Mouse (Mus musculus): Measurements from ENCODE around the gene 4931409K22Rik.
A peak's percentile ranks its signal among the peaks of the same experiment; 100 is the strongest.
"Not testable (repeated sequence)": the region's sequence is repeated elsewhere in the genome, so short reads cannot be mapped to it uniquely, and the experiment has no call there.

4931409K22Rik gene

DNA sequence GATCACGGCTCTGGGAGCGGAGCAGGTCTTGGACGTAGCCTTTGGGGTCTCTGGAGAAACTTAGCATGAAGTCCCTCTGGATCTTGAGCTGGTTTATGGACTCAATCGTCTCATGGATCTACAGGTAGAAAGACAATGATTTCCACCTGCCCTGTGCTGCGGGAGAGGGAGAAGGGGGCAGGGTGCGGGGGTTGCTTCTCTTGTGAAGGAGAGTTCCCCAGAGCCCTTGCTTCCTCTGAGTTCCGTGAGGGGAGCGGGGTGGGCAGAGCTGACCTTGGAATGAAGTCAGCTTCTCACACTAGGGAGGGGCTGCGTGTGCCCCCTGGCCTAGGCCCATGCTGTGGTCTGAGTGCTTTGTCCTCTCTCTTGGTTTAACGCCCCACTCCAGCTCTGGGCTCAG, 36.6 kb upstream of the 4931409K22Rik start:
- DNase-seq = no peak

DNA sequence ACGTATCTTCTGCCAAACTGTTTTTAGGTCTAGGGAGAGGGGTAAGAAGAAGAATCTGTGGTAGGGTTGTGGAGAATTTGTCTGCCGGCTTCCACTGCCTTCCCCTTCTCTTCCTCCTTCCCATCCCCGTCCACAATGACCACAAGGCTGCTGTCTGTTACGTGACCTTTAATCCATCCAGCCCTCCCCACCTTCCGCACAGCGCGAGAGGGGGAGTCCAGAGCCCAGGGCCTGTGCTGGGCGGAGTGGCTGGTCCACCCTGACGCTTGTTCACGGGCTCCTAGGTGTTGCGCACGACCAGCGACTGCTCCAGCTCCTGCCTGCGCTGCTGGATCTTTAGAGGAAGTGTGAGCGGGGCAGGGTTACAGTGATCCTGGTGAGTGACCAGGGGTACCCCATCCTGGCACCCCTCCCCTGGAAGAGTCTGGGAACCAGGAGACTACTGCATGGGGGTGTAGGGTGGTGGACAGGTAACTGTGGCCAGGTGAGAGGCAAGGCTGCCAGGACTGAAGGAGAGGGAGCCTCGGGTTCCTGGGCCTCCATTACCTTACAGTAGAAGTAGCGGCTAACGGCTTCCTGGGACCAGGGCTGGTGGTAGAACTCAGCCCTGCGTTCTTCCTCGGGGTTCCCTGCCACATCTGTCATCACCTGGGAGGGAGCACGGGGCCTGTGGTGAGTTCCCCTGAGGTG, 36.0 kb upstream of the 4931409K22Rik start:
- peak in 1 of 2 experiments; percentile 22 for DNase-seq

DNA sequence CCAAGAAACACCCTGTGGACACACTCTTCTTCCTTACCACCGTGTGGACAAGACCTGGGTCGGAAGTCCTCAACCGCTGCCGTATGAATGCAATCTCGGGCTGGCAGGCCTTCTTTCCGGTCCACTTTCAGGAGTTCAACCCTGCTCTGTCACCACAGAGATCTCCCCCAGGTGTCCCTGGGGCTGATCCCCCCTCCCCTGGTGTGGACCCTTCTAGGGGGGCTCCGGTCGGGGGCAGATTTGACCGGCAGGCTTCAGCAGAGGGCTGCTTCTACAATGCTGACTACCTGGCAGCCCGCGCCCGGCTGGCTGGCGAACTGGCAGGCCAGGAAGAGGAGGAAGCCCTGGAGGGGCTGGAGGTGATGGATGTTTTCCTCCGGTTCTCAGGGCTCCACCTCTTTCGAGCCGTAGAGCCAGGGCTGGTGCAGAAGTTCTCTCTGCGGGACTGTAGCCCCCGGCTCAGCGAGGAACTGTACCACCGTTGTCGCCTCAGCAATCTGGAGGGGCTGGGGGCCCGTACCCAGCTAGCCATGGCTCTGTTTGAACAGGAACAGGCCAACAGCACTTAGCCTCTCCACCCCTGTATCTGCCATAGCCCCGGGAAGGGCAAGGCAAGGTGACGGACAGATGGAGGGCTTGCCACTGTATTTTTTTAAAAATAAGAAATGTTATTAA, 35.3 kb upstream of the 4931409K22Rik start:
- DNase-seq = peak in 1 of 2 experiments; percentile 16

DNA sequence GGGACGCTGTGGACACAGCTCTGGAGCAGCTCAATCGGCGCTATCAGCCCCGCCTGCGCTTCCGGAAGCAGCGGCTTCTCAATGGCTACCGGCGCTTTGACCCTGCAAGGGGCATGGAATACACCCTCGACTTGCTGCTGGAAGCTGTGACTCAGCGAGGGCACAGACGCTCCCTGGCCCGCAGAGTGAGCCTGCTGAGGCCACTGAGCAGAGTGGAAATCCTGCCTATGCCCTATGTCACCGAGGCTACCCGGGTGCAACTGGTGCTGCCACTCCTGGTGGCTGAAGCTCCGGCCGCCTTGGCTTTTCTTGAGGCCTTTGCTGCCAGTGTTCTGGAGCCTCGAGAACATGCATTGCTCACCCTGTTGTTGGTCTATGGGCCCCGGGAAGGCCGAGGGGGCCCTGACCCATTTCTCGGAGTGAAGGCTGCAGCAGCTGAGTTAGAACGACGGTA, 34.7 kb upstream of the 4931409K22Rik start:
- peak in 1 of 2 experiments; percentile 26 for DNase-seq

DNA sequence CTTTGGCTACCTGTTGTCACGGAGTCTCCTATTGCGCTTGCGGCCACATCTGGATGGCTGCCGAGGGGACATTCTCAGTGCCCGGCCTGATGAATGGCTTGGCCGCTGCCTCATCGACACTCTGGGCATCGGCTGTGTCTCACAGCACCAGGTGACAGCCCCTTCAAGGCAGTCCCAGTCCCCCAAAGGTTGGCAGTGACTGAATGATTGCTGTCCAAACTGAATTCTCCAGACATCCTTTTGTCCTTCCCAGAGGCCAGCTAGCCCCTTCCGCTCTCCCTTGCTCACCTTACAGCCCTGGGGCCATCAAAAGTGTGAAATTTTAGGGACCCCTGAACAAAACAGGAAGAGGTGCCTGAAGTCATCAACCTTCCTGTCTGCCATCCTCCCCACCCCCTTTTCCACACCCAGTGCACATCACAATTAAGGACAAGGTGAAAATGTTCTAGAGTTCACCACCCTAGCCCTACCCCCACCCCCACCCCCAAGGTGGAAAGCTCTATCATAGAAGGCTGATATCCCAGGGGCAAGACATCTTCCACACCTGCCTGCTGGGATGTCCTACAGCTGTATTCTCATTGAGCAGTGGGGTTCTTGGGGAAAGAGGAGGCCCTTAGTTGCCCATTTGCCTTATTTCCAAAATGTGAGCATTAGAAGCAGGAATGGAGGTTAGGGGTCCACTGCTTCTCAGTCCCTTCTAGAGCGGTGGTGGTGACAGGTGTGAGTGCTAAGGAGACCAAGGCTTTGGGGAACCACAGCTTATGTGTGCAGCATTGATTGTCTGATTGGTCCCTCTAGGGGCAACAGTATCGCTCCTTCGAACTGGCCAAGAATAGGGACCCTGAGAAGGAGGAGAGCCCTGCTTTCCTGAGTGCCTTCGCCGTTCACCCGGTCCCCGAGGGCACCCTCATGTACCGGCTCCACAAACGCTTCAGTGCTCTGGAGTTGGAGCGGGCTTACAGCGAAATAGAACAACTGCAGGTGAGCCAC, 33.2 kb upstream of the 4931409K22Rik start:
- DNase-seq = no peak

DNA sequence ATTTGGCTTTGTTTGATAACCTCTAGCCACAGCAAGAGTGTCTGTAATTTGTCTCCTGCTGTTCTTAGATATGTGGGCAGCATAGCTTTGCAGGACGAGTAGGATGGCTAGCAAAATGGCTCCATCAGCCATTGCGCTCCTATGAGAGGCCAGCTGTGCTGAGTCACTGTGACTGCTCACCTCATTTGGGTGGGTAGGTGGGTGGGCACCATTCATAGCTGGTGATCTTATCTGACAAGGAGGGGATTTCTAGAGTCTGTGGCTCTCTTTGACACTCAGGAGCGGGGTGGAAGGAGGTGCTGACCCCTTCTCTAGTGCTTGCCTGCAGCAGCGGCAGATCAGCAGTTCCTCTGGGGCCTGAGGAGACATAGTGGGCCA, 30.6 kb upstream of the 4931409K22Rik start:
- DNase-seq = peak; percentile 14 to 15

DNA sequence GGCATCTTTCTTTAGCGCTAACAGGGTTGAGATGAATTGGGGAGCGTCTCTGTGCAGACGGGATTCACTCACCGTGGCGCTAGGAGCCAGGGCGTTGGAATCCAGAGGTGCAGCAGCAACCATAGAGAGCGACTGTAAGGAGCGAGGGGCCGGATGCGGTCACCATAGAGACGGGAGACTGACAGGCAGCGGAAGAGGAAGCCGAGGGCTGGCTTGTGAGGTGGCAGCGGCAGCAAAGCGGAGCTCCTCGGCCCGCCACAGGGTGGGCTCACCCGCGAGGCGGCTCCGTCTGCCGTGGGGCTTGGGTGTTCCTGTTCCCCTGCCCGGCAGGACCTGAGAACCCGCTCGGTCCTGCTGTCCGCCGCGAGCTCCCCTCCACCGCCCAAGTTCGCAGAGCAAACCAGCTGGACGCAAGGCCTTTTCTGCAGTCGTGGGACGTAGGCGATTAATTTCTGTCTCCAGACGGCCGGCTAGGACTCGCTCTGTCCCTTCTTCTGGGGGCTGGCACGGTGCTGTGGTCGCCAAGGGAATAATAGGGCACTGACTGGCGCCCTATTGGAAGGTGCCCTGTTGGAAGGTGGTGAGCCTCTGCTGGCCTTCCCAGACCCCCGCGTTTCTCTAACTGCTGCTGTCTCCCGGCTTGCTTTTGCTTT, 30.1 kb upstream of the 4931409K22Rik start, which contains the start of gene Chpf2:
TSS of gene Chpf2 (plus strand) at position 195 of the 653 bp plus-strand sequence.
- DNase-seq = peak; percentile 80 to 89

DNA sequence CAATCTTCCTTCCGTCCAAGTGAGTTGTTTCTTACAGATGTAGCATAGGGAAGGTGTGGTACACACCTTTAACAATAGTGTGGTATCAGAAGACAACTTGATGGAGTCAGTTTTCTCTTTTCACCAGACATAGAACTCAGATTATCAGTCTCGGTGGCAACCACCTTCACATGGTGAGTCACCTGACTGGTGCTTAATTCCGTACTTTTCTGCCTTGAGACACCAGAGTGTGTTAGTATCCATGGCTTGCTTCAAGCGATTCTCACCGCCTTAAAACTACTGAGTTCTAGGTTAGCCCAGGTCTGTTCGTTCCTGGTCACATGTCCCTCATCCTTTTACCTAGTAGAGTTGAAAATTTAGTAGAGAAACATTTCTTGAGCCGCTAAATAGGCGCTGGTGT, 29.5 kb upstream of the 4931409K22Rik start:
- peak in 1 of 2 experiments; percentile 14 for DNase-seq

DNA sequence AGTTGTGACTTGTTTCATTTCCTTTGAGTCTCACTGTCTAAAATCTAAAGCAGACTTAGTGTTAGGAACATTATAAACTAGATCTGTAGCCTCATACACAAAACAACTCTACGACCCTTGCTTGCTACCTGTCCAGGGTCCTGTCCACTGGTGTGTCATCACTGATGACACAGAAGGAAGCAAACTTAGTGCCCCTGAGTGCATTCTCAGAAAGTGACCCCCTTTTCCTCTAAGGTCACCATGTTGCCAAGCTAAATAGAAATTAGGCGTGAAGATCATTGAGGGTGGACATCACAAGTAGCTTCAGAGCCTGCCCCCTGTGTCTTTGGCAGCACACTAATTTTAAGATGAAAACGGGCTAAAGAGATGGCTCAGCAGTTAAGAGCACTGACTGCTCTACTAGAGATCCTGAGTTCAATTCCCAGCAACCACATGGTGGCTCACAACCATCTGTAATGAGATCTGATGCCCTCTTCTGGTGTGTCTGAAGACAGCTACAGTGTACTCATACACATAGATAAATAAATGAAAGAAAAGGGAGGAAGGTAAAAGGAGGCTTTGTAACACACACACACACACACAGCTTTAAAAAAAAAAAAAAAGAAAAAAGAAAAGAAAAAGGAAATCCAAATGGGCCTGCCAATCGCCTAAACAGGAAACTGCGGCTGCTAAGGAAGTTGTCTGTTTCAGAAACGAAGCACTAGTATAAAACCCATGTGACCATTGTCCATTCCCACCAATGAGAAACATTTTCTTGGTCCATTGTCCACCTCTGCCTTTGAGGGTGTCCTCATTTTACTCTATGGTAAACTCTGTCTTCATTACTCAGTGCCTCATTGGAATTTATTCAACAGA, 21.7 kb upstream of the 4931409K22Rik start:
- DNase-seq = no peak

DNA sequence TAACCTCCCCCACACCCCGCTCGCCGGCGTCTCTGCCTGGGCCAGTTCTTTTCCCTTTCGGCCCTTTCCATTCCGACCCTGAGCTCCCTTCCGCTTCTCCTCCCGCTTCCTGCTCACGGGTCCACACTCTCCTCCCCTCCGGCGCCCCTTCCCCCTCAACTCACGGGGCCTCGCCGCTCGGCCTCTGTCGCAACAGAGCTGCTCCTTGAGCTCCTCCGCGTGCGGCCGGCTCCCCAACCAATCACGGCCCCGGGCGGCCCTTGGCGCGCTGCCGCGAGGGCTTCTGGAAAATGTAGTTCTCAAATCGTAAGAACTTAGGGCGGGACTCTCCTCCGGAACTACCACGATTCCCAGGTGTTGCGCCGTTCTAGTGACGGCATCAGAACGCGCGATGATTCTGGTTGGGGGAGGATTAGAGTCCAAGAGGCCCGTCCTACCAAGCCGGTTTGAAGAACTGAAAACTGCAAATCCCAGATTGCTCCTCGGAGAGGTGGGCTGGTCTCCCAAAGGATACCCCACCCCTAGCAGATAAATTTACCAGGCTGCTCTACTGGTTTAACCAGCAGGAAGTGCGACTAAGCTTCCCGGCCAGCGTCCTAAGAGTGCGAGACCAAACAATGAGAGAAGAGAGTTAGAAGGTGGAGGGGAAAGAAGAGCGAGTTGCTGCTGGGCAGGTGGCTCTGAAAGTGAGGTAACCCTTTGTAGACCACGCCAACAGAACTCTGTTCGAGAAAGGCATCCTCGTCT, 20.7 kb upstream of the 4931409K22Rik start, which contains the start of gene Abcf2:
TSS of gene Abcf2 (minus strand) at position 285 of the 747 bp plus-strand sequence.
- DNase-seq = peak; percentile 100

DNA sequence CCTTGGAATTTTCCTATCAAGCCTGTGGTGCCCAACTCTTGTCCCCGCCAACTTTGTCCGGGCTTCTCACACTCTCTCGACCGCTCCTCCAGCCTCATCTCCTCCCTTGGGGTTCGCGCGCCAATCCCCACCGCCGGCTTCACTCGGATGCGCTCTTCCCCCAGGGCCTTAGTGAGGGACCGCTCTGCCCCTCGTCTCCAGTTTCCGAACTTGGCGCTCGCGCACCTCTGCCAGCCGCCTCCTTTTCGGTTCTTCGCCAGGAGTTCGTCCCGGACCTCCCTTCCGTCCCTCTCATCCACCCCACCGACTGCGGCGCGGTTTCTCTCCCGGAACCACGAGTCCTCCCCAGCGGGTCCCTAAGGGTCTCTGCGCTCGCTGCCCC, 20.2 kb upstream of the 4931409K22Rik start:
- no peak for DNase-seq

DNA sequence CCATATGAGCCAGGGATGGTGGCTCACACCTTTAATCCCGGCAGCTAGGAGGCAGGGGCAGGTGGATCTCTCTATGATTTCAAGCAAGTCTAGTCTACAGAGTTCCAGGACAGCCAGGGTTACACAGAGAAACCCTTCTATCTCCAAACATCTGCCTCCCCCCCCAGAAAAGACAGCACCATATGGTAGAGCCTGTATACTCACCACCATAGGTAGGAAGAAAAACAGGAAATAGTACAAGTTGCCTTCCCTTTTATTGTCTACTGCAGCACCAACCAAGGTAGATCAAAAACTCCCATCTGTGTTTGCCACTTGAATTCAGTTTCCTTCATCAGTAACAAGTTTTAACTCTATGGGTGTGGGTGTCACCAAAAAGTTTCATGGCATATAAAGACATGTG, 19.3 kb upstream of the 4931409K22Rik start:
- DNase-seq = no peak

DNA sequence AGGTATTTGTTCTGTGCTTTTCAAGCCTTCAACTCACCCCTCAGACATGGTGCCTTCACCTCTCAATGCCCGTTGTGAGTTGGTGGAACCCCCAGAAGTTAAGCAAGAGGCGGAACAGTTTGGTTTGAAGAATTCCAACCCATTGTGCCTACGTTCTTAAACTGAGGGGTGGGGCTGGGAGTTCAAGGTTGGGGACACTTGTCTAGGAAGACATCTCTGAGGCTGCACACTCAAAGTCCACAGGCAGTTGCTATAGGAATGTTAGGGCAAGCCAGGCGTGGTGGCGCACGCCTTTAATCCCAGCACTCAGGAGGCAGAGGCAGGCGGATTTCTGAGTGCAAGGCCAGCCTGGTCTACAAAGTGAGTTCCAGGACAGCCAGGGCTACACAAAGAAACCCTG, 1.3 kb downstream of the 4931409K22Rik start:
- not testable (repeated sequence) for DNase-seq

DNA sequence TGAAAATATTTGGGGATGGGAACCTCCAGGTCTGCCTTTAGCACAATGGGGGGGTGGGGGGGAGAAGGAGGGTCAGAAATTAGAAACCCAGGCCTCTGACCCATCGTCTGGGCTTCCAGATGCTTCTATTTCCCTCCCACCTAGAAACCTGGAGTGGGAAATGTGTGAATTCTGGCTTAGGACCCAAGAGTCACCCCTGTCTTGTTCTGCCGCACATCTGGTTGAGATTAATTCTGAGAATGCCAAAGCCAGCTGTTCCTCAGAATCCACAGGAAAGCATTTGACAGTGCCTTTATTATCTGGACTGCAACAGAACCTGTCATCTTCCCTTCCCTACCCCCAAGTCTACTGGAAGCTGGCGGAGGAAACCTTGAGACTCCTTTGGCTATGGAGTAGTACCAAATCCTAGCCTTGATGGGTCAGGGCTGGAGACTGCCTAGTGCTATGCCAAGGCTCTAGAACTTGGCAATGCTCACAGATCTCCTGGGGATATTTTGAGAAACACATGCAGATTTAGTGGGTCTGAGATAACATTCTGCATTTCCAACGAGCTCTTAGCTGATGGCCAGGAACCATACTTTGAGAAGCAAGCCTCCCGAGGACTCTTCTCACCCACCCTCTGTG, 2.9 kb downstream of the 4931409K22Rik start:
- DNase-seq = no peak

DNA sequence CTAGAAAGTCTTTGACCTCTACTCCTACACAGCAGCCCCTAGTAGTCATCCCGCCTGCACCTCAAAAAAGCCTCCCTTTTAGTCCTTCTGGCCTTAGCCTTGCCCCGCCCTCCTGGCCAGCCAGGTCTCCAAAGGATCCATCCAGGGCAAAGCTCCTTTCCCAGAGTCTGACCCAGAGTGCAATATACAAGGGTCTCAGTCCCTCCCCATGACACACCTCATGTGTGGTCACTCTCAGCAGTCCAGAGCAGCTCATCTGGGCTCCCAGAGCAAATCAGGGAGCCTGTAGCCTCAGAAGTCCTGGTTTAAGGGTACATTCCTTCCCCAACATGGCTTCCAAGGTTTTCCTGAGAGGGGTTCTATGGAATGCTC, 5.3 kb downstream of the 4931409K22Rik start:
- DNase-seq = no peak

DNA sequence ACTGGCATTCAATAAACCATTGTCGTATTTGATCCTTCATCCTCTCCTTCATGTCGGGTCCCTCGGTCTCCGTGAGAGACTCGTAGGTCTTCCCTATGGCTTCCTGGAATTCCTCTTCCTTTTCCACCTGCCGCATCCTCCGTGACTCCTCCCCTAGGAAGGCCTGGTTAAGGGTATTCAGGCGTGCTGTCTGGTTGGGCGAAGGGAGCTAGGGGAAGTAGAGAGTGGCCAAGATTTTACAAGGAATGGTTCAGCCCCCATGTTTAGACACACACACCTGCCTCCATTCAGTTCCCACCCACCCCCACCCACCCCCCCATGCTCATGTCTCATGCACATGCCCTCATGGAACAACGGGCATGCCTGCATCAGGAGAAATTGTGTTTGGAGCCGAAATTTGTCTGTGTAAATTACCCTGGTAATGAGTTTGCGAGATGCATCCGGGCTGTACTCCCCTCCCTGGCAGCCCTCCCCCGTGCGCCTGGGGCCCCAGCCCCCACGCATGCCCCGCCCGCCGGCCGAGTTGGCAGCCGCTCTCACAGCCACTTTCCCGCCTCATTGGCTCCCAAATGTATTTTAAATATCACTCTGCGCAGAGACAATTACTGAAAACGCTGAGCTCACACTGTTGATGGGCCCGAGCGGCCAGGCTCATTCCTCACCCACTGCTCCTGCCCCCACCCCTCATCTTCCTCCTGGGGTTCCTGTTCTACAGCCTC, 5.9 kb downstream of the 4931409K22Rik start:
- DNase-seq = peak in 1 of 2 experiments; percentile 48

DNA sequence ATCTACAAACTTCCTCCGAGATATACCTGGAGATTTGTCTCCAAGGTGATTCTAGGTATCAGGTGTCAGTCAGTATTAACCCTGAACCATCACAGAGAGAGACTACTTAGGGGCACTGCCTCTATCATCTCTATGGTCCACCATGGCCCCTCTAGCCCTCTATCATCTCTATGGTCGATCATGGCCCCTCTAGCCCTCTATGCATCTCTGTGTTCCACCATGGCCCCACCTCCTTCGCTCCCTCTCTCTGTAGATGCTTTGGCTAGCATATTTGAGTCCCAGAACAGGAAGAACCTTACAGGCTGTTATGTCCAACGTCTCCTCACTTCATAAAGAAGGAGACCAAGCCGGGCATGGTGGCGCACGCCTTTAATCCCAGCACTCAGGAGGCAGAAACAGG, 14.0 kb downstream of the 4931409K22Rik start:
- DNase-seq = no peak

DNA sequence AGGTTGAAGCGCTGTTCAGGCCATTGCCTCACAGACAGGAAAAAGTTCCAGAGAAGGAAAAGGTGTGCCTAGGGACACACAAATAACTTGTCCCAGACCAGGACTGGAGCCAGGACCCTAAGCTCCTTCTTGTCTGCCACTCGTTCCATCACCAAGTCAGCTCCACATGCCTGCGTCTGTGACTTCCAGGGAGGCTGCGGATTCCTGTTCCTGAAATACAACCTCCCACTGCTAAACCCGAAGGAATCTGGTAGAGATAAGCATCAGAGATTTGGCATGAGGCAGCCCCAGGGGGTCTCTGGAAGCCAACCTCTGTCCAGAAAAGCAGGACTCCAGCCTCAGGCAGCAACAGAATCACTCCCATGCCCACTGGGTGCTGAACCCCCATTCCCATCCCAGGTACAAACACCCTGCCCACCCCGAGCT, 15.5 kb downstream of the 4931409K22Rik start:
- DNase-seq = no peak

DNA sequence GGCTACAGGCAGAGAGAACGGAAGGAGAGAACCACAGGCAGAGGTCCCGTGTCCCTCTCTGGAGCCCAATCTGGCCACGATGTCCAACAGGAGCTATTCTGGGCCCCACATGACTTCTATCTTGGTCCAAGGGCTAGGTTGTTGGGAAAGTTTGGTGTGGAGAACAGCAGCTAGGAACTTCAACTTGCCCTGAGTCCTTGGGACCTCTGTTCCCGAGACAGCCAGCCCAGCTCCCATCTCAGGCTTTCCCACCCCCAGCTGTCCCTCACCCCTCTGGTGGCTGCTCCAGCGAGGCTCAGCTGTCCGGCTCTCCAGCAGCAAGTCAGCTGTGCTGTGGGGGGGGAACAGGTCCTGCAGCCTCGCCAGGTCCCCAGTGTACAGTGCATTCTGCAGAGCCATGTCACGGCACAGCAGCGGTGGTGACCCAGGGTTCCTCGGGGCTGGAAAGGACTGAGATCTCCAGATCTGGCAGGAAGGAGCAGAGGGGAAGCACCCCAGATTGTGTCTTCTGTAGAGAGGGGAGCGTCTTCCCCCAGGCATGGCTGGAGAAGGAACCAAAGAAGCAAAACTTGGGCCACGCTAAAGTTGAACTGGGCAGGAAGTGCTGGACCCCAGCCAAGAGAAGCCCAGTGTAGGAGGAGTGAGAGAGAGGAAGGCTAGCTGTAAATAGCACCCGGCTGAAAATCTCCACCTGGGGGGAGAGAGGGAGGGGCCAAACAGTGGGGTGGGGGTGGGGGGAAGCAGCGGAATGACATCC, 16.0 kb downstream of the 4931409K22Rik start, which contains the start of gene Asb10:
TSS of gene Asb10 (minus strand) at position 592 of the 757 bp plus-strand sequence.
- peak in 1 of 2 experiments; percentile 25 for DNase-seq

Measured in cerebellum, postnatal 25 days (tissue).